Mouse (Mus musculus): ENCODE results near the gene Rpl36al.

GRCm38 (mm10) chr12:69157107-69157506 is 26.8 kb downstream of the Rpl36al start:
- TF ChIP-seq CTCF (IDR thresholded peaks at IDR 0.05; ENCODE audit: low read depth) = no peak
- TF ChIP-seq EP300 (IDR thresholded peaks at IDR 0.05; ENCODE audit: low read depth) = no peak
